Mouse (Mus musculus) erythroblast, embryonic 14.5 days (primary cell): ENCODE measurements around the gene Ankrd61.

Source experiments
- GATA1 ChIP-seq: IDR thresholded peaks from 2 replicates; pipeline ENCODE4 v1.6.1; 2012; ENCODE audit warnings: low read length, inconsistent platforms, mixed read lengths
- TAL1 ChIP-seq: IDR thresholded peaks from 3 replicates; pipeline ENCODE4 v1.6.1; 2012; ENCODE audit warnings: low read length, inconsistent platforms, mixed read lengths

- TF ChIP-seq GATA1 (no peak), TAL1 (no peak)
Observed at GRCm38 (mm10) chr5:143908926-143909325, 11.4 kb upstream of the Ankrd61 start.
